Mouse (Mus musculus): ENCODE data around the gene Ubc.

GRCm38 (mm10) chr5:125340547-125341262 is 49.3 kb downstream of the Ubc start, which contains the start of gene Scarb1:
- TF ChIP-seq CTCF (IDR thresholded peaks at IDR 0.05; ENCODE audit: low read depth) (peak; percentile 33; the same call in 1 of the 2 replicates), EP300 (IDR thresholded peaks at IDR 0.05; ENCODE audit: low read depth) (no peak)
